Comparison of ENCODE assay signal across 12 mouse cellular contexts in genomic region chr13:90896098-90896497, GRCm38 (mm10). TPM values are rescaled to one million over a fixed set of nuclear protein-coding genes. Genes with fewer than 3 reads are reported as not detected.
DNase-seq lines count a peak whose midpoint lies in the region; ATAC-seq lines count a peak whose summit lies in the region.
"Had no signal": no experiment of that assay in that cellular context is flagged by ENCODE, and none has a peak within 500 bp of the region (broad histone marks: within the 10 kb centered on the region; RNA-seq: fewer than 3 reads in every experiment).

No protein-coding gene starts in this region.

- ATAC-seq in midbrain, embryonic 13.5 days, result 0 out of 2 replicates have a peak, but pooled peaks have one; percentile 30
- no peak for ATAC-seq in midbrain, embryonic 11.5 days (ENCODE audit: low FRiP score)

- no peak overlapping the region for H3K9ac ChIP-seq in midbrain, embryonic 13.5 days (replicated peaks)
- H3K9ac ChIP-seq in midbrain, embryonic 11.5 days (ENCODE audit: low read length), result no peak overlapping the region
- H3K9ac ChIP-seq: liver, embryonic 14.5 days had no signal

- H3K4me3 ChIP-seq in midbrain, embryonic 13.5 days (replicated peaks), result no peak overlapping the region
- no peak overlapping the region for H3K4me3 ChIP-seq in midbrain, embryonic 11.5 days (ENCODE audit: low read depth, low read length)
- H3K4me3 ChIP-seq: heart, embryonic 10.5 days had no signal

- H3K36me3 ChIP-seq in midbrain, embryonic 13.5 days, result no peaks in the 10 kb centered on the region
- no peaks in the 10 kb centered on the region for H3K36me3 ChIP-seq in midbrain, embryonic 11.5 days (ENCODE audit: control insufficient read depth, insufficient read depth, low read length)
- H3K36me3 ChIP-seq: heart, embryonic 10.5 days had no signal

- no peak overlapping the region for H3K27ac ChIP-seq in midbrain, embryonic 13.5 days
- no peak overlapping the region for H3K27ac ChIP-seq in midbrain, embryonic 11.5 days (ENCODE audit: low read depth, low read length)
- H3K27ac ChIP-seq: heart, embryonic 10.5 days; kidney, postnatal 0 days; liver, embryonic 14.5 days had no signal

- H3K4me2 ChIP-seq in midbrain, embryonic 13.5 days (replicated peaks), result no peak overlapping the region
- no peak overlapping the region for H3K4me2 ChIP-seq in midbrain, embryonic 11.5 days

- H3K4me1 ChIP-seq in midbrain, embryonic 13.5 days (replicated peaks), result no peaks in the 10 kb centered on the region
- H3K4me1 ChIP-seq in midbrain, embryonic 11.5 days (ENCODE audit: control insufficient read depth, insufficient read depth, low read length), result no peaks in the 10 kb centered on the region
- H3K4me1 ChIP-seq: heart, embryonic 10.5 days had no signal

- 14% methylated on average over 2 of the region's 2 CpGs for WGBS in midbrain, embryonic 13.5 days
- 16% methylated on average over 2 of the region's 2 CpGs for WGBS in midbrain, embryonic 11.5 days

- H3K27me3 ChIP-seq in midbrain, embryonic 13.5 days, result no peaks in the 10 kb centered on the region
- no peaks in the 10 kb centered on the region for H3K27me3 ChIP-seq in midbrain, embryonic 11.5 days (ENCODE audit: control insufficient read depth, insufficient read depth, low read length)

- H3K9me3 ChIP-seq in midbrain, embryonic 13.5 days, result no peaks in the 10 kb centered on the region
- no peaks in the 10 kb centered on the region for H3K9me3 ChIP-seq in midbrain, embryonic 11.5 days (ENCODE audit: control insufficient read depth, low read length)
- H3K9me3 ChIP-seq: heart, embryonic 10.5 days had no signal

- no peak for DNase-seq in midbrain, embryonic 11.5 days (ENCODE audit: low spot score, missing footprints)
- peak; percentile 80 to 81 for DNase-seq in cerebellum, postnatal 14 days
- DNase-seq in layer of hippocampus, adult 9-11 months, result peak; percentile 31
- DNase-seq in skeletal muscle tissue, adult 2 months (ENCODE audit: low read depth, low spot score), result peak; percentile 48
- DNase-seq in heart, postnatal 4 days, result no peak
- no peak for DNase-seq in kidney, adult 8-10 months

RNA-seq across cellular contexts. Expression of gene Atp6ap1l, which starts 9.1 kb away (rescaled TPM):
- 0.59 TPM in 1 of 2 replicates, not detected in the other for polyA plus RNA-seq in midbrain, embryonic 13.5 days (2015; fragmentation: Nextera tagmentation; extraction: Ambion mirVana)
- polyA plus RNA-seq in midbrain, embryonic 11.5 days (2014; fragmentation: Nextera tagmentation; extraction: Ambion mirVana), result 0.18 and 0.30 TPM in 2 replicates
- 1 to 10 TPM in 1 of 2 experiments, under 1 TPM in 1; 0.65 to 1.6 TPM for total RNA-seq in heart, postnatal 4 days (2021)
- total RNA-seq: common myeloid progenitor, adult 5-6 weeks had no signal
- polyA plus RNA-seq: heart, embryonic 10.5 days; liver, embryonic 14.5 days; stomach, embryonic 16.5 days had no signal

RNA-seq across cellular contexts. Expression of gene Rps23, which starts 26.7 kb away (rescaled TPM):
- polyA plus RNA-seq in midbrain, embryonic 13.5 days (2015; fragmentation: Nextera tagmentation; extraction: Ambion mirVana), result 139 and 147 TPM in 2 replicates
- 229 and 231 TPM in 2 replicates for polyA plus RNA-seq in midbrain, embryonic 11.5 days (2014; fragmentation: Nextera tagmentation; extraction: Ambion mirVana)
- total RNA-seq in heart, postnatal 4 days (2021), result 100 to 1,000 TPM; 294 to 301 TPM

Comparison
In these comparisons a context has a peak if more than half of its experiments do, and no peak if none do; other contexts are left out.
1. DNase-seq: peak in cerebellum, postnatal 14 days (2 of 2), layer of hippocampus, adult 9-11 months (single experiment) and skeletal muscle tissue, adult 2 months (single experiment); none in midbrain, embryonic 11.5 days (single experiment), heart, postnatal 4 days (single experiment) and kidney, adult 8-10 months (0 of 2).